Mouse (Mus musculus) CH12F3 (cell line): ENCODE measurements around the gene Egflam.

Experiments used
- in situ Hi-C: fragments of 300-500 bp; cut with MboI; formaldehyde crosslinking; loops from 2 replicates; pipeline ENCODE4 v1.14.3; 2020; ENCODE audit warnings: low sequenced_read_pairs

Egflam gene

DNA sequence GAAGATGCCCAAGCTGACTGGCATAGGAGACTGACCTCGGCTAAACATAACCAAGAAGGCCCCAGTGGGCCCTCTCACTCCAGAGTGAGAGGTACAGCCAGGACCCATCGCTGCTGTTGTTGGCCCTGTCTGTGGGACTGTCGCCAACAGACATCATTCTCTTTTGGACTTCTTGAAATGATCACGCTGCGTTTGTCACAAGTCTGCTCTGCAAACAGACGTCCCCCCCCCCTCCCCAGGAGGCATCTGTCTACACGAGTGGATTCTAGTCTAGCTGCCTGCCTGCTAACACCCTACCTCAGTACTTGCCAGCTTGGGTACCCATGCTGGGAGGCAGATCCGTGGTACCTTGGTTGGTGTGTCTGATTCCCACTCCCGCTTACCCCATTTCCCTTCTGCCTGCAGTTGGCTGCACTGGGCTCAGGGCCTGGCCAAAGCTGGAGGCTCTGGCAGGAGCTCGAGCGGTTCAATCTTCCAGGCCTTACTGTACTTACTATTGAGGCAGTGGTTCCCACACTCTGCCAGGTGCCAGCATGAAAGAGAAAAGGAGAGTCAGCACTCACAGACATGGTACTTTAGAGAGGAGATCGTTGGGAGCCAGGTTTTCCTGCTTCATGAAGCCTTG lies 173.9 kb downstream of the Egflam start:
- in situ Hi-C loops, result loop anchor here (10.0 kb wide), 1 partner anchor 319 kb away; no protein-coding TSS in a partner anchor

DNA sequence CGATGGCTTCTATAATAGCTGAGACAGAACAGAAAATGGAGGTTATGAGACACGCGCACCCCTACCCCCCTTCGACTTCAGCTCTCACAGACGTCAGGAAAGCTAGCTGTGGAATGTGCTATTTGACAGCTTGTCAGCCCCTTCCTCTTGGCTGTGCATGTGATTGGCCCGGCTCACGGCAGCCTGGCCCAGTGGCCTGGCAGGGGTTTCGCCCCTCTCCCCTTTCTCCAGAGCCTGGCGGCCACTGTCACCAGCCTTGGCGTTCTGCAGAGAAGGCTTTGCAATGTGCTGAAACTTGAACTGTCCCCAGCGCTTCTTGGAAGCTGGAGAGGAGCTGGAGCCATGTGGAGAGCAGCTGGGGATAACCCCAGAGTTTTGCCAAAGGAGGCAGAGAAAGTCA lies 175.4 kb downstream of the Egflam start:
- in situ Hi-C loops, result loop anchor here (10.0 kb wide), 1 partner anchor 318 kb away; no protein-coding TSS in a partner anchor

DNA sequence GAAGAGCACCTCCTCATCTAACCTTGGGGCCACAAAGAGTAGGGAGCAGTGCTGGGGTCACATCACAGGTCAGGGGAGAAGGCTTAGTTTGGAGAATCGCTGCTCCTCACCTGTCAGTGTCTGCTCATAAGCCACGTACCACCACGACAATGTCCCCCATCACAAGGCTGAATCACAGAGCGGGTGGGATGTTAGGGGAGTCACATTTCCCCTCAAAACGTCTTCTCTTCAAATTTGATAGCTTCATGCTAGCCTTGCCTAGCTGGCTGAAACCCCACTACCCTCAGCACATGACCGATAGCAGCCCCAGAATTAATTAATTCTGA lies 181.0 kb downstream of the Egflam start:
- in situ Hi-C loops, result no loop called here

DNA sequence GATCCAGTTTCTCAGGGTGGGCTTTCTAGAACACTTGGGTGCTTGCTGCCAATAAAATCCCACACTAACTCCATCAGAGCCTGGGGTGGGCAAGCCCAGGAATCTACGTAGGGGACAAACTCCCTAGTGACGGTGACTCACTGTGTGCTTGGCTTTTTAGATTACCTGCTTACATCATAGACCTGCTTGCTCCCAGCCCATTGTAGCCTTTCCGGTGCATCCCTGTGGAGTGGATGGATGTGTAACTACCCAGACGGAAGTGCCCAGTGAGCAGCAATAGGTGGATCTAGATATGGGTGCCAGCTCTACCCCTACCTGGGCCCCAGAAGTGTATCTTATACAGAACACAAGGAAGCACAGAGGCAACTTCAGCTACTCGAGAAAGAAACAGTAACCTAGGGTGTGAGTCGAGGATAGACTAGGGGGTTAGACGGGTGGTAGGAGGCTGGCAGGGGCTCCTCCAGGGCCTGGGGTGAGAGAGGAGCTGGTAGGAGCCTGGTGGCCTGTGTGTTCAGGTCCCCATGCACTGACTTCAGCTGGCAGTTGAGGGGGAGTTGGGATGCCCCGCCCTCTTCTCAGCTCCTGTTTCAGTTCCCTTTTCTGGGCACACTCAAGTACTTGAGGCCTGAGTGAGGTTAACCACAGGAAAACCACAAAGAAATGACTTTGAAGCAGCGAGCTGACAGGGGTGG lies 181.5 kb downstream of the Egflam start:
- in situ Hi-C loops, result no loop called here

DNA sequence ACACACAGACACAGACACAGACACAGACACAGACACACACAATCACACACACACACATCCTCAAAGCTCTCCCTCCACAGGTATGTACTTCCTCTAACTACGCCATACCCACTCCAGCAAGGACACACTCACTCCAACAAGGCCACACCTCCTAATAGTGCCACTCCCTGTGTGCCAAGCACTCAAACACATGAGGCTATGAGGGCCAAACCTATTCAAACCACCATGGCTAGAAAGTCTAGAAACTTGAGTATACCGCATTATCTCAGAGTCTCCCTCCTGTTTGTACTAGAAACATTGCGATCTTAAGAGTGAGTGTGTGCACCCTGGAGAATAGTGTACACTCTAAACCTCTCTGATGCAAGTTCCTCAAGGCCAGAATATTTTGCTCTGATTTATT lies 182.3 kb downstream of the Egflam start:
- in situ Hi-C loops, result no loop called here

DNA sequence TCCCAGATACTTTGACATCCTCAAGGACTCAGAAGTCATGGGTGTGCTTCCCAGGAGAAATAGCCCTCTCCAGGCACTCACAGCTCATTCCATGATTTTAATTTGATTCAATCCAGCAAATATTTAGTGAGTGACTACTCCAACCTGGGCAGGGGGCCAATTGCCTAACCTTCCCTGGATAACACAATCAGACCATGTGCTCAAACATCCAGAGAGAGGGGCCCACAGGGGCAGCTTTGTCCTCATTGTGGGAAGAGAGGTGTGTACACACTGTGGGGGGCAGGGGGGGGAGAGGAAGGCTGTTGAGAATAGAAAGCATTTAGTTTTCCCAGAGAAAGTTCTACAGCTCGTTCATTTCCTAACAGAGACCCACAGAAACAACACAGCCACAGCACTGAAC lies 184.5 kb downstream of the Egflam start:
- in situ Hi-C loops, result no loop called here

DNA sequence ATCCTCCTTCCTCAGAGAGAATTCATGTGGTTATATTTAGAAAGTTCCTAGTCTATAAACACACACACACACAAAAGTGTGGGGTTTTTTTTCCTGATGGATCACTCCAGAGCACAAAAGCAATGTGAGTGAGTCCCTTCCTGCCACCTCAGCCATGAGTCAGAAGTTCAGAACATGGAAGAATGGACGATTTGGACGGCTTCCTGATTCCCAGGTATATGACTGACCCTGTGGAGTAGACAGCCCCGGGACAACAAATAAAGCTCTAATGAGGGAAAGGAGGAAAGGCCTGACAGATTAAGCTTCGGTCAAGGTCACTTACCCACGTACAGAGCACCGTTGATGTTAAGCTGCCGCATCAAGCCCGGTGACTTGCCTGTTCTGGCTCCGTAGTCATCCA lies 190.0 kb downstream of the Egflam start:
- in situ Hi-C loops, result no loop called here

DNA sequence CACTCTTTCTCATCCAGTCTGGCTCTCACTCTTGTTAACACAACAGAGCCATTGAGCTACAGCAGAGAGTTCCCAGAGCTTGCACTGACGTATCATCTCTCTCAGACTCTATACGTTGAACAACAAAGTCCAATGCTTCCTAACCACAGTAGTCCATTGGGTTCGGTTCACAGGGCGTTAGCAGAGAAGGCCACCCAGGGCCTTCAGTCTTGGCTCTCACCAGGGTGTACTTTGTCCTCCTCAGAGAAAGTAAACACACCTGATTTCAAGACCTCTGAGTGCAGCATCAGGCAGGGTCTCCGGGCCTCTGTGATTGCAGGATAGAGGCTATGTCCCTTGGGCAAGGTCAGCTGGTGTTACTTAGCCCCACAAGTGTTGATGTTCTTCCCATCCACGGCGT lies 190.9 kb downstream of the Egflam start:
- in situ Hi-C loops, result no loop called here

DNA sequence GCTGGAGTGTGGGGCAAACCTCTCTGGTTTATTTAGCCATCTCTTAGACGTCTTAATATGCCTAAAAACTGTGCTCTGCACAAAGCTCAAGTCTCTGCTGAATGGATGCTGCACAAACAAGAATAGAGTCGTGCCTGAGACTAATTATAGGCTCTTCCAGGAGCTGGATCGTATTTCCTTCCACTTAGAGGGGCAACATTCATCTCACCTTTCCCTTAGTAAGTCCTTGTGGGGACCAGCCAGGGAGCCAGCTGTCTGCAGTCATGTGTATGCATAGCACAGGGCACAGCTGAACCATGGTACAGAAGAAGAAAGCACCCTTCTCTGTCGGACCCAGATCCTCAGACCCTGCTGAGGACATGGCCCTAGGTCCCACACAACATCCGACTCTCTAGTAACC lies 192.1 kb downstream of the Egflam start:
- in situ Hi-C loops, result no loop called here

DNA sequence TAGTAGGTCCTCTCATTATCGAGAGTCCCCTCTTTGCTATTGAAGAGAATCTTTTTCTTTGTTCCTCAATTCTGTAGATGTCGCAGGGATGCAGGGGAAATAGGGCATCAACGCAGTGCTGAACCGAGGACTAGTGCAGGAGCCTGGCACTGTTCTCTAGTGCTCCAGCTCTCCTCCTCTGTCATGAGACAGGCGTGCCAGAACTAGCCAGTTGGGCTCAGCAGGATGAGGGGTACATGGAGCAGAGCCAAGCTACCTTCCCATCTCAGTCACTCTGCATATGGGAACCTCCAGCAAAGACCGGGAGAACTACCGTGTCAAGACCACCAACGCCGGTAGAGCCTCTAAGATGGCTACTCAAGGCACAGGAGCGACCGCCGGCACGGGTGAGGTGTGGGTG lies 193.3 kb downstream of the Egflam start:
- in situ Hi-C loops, result no loop called here

DNA sequence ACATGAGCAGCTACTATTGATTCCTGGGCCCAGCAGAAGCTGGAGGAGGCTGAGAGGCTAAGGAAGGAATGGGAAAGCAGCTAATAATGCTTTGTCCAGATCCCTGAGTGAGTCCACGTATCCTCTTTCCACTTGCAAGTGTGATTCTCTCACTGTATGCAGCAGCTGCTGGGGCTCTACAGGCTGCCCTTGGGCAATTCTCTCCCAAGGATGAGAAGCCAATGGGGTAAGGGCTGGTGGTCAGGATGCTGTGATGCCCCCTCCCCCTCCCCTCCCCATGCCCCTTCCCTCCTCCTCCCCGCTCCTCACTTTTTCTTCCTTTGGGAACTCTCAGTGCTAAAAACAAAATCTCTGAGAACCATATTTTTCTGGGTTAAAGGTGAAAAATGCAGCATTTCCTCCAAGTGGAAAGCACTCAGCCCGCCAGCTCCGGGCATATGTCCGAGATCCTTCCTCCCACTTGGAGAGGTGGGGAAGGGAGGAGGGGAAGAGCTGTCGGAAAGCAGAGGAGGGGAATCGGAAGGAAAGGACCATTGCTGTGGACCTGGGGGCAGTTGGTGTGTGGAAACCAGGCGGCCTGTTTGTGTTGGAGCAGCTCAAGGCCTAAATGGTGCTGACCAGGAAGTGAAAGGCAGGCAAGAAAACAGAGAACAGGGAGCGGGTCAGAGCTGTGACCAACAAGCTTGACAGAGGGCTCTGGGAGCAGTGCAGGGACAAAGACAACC lies 194.4 kb downstream of the Egflam start:
- in situ Hi-C loops, result no loop called here

DNA sequence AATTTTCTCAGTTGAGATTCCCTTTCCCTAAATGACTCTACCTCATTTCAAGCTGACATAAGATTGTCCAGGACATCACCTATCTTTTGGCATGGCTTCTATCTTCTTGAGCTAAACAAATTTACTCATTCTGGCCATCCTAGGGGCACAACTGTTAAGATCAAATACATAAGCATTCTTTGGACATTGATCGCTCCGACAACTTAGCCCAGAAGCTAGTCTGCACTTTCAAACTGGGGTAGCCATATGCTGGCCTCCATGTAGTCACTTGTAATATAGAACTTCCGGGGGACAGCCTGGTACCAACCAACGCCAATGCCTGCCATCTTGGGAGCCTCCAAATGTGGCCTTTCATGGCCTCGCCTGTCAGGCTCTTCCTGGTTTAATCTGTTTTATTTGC lies 195.2 kb downstream of the Egflam start:
- in situ Hi-C loops, result no loop called here

DNA sequence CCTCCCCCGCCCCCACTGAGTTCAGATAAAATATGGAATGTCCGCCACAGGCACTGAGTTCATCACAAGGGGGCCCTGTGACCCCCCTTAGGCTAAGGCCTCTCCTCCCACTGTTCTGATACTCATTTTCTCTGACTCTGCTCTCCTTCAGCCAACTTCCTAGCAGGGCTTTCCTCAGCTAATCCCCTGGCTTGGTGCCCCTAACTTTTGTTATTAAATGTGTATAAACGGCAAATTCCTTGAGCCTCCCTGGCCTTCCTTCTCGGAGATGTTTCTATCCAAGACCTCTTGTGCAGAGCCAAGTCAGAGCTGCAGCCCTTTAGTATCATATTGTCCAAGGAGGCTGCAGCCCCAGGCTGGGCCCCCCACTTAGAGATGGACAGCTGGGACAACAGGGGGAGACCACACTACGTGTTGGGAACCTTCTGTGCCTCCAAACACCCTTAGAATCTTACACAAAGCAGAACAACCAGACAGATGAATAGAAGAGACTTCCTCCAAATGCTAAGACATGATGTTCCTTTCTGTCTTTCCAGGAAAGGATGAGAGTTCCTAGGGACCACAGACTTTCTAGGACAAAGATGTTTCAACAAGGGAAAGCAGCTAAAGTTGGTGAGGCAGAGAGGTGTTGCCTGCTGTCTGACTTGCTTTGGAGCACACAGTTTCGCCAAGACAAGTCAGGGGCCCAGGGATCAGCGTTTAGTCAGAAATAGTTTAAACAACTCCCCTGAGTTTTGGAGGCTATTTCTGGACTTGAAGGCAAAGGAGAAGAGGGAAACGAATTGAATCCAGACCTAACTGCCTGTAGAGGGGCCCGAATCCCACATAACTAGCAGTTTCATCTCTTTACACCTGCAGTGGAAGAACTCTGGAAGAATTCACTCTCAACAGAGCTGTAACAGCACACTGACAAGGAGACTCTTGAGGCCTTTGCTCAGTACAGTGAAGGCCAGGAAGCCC lies 196.5 kb downstream of the Egflam start:
- in situ Hi-C loops, result no loop called here

DNA sequence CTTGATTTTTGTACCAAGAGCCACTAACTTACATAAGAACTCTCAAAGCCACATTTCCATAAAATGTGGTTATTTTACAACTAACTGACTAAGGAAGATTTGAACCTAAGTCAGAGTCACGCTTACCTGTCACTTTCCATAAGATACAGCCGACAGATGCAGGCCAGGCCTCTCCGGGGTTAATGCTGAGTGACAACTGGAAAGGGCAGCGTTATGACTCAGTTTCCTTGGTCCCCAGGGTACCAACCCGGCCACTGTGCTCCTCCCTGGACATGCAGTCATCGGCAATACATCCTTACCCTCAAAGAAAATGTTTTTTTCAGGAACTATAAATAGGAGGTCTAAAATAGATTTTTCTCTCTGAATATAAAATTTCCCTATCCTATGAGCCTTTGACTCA lies 197.9 kb downstream of the Egflam start:
- in situ Hi-C loops, result no loop called here

DNA sequence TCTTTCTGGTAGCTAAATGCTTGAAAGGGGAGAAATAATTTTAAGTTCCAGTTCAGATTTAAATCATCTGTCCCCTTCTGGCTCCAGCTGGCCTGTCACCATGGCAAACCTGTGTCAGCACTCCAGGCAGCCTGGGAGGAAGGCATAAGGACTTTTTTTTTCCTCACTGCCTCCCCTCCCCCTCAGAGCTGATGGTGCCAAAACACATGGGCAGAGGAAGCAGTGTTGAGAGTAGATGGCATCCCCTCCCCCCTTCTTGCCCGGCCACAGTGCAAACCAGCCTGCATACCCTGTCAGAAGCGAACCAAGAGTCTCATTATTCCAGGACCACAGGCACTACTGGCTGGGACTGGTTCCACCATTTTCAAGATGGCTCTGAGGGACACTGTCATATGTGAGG lies 199.4 kb downstream of the Egflam start:
- in situ Hi-C loops, result no loop called here

DNA sequence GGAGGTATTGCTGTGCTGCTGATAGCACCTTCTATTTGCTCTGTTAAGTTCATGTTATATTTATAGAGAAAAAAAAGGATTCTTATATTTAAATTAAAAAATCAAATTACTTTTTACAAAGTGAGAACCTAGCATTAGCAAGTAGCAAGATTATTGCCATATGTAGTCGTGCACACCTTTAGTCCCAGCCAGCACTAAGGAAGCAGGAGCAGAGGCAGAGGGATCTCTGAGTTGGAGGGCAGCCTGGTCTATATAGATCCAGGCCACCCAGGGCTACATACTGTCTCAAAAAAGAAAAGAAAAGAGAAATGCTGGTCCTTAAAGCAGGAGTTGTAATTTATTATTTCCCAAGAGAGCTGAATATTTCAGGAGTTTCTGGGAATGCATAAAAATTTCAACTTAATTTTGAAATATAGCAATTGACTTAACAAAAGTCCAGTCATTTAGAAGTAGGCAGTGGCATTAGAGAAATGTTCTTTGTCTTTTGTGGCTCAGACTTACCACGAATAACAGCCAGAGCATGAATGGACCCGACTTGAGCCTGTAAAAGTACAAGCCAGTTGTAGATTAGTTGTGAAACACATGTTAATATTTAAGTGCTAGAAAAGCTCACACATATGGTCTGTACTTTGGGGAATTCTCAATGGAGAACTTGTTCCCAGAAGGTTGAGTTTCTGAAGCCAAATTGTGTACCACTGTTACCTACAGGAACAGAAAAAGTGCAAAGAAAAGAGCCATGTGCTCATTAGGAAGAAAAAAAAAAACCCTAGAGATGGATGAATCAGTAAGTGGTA lies 200.3 kb downstream of the Egflam start:
- in situ Hi-C loops, result no loop called here

DNA sequence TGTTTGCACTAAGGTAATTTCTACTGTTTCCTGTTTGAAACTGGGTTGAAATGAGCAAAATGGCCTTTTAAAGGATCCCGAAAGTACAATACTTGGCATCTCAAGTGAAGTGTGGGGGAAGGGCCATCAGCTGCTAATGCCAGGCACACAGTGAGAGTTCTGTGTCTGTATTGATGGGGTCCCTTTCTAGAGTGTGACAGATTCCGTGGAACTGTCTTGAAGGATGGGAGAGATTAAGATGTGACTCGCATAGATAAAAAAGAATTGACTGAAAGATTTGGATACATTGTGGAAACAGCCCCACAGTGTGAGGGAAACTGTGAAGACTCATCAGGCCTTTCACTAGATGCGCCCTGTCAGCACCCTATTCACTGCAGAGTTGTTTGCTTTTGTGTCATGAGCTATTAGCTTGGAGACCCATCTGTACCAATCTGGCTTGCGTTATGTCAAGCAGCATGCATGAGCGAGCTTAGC lies 203.4 kb downstream of the Egflam start:
- in situ Hi-C loops, result no loop called here

DNA sequence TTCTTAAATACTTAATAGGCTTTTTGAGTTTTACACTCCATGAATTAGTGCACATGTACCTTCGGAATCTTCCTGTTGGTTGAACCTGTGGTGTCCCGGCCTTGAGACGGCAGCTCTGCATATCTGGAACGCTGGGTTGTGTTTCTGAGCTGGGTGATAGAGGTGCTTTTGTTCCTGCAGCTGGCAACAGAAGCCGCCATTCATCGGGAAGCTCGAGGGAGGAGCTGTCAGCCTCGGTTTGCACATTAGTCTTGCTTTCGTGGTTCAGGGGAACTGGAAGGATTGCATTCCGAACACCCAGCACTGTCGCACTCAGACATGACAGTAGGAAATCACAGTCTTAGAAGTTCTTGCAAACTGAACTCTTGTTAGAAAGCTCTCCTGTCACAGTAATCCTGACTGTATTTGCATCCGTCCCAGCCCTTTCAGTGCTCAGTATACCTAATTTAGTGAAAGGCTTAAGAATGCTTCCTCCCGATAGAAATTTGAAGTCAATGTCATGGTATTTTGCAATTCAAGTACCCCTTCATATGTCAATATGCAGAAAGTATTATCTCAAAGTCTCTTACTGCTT lies 204.0 kb downstream of the Egflam start:
- in situ Hi-C loops, result no loop called here

DNA sequence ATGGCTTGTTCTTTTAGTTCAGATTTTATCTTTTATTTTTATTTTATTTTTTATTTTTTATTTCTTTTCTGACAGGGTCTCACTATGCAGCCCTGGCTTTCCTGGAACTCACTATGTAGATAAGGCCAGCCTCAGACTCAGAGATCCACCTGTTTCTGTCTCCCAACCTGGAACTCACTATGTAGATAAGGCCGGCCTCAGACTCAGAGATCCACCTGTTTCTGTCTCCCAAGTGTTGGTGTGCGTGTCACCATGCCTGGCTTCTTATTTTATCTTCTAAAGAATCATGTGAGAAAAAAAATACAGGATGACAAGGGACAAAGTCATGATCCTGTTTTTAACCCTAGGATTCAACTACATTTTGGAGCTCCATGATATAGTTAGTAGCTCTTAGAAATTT lies 205.6 kb downstream of the Egflam start:
- in situ Hi-C loops, result no loop called here

DNA sequence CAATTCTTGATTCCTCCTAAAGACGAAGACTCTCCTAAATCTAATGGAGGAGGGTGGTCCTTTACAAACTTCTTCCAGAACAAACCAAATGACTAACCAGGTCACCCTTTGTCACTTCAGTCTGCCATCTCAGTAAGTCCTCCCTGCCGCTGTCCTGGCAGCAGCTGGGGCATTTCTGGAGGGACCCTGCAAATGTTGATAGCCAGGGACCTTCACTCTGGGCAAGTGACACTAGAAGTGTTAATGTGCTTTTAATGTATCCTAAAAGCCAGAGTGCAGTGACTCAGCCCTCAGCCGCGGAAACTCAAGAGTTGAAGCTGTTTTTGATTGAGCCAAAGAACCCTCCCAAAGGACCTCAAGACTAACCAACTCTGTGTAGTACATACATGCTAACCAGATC lies 207.1 kb downstream of the Egflam start:
- in situ Hi-C loops, result no loop called here
